Mouse (Mus musculus) spleen, embryonic (tissue): Measurements from ENCODE around the gene Ccdc148.

Source experiments
- CTCF ChIA-PET: fragments of 350-600 bp; sonication (Branson Sonifier 250); formaldehyde crosslinking; loops from one replicate; lab custom pipeline; 2022; lab: Charles Lee

Gene Ccdc148

DNA sequence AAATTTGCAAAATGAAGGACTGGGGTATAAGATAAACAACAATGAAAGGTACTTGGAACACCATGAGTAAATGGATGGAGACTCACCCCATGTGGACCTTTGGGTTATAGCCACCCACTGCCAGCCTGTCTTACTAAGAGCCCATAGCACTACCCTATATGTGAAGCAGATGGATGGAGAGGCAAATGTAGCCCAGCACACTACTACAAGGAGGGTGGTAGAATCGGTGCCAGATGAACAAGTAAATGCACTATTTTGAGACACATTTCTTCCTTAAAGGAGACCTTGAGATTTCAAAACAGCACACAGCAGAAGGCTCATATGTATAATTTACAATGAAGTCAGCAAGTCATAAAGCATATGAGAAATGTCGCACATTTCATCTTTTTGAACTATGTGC, 234.9 kb downstream of the Ccdc148 start:
- CTCF ChIA-PET: no interaction called here

DNA sequence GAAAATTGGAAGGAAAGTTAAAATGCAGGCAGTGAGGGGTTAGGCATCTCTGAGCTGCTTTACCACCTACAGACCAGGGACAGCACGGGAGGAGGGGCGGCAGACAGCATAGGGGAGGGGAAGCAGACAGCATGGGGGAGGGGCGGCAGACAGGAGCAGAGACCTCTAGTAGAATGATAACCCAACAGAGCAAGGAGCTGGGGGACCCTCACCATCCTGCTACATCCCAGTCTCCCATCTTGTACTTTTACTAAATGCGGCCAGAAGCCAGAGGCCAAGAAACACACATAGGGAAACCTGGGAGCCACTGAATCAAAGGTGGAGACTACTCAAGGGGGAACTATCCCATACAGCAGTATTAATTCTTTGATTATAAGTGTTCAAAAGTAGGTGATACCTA, 242.1 kb downstream of the Ccdc148 start:
- CTCF ChIA-PET: no interaction called here

DNA sequence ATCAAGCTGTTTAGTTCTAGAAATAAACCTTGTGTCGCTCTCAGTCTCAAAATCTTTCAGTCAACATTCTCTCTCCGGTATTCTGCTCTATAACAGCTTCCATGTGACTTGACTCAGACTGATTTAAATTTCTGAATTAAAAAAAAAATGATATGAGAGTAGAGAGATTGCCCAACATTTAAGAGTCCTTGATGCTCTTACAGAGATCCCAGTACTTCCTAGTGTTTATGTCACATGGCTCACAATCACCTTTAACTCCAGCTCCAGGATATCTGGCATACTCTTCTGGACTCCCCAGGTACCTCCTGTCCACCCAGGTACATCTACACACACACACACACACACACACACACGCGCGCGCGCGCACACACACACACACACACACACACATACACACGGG, 248.1 kb downstream of the Ccdc148 start:
- CTCF ChIA-PET: no interaction called here

DNA sequence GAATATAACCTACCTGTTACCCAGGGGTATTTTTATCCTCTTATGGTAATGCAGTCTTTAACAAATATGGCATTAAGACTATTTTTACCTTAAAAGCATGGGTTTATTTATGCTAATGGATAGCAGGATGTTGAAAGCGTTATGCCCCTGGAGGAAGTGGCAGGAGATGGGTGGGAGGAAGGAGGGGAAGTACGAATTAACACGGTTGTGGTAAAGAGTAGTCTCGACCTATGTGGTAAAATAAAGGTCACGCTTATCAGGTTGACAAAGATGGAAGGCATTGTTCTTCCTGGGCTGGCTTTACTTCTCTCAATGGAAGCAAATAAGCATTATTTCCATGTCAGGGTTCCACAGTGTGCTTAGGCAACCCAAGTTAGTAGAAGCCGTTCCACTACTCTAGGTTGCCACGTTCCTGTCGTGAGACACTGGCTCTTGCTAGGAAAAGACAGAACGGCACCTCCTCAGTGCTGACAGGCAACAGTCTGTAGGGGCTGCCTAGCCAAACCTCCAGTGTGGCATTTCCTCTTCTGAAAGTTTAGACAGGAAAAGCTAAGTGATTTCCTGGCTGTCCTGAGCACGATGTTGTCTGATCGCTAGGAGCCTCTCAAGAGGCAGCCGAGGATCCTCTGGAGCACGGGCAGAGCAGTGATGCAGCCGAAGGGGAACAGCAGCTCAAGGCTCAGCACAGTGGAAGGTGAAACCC, 253.5 kb downstream of the Ccdc148 start:
- CTCF ChIA-PET: no interaction called here

DNA sequence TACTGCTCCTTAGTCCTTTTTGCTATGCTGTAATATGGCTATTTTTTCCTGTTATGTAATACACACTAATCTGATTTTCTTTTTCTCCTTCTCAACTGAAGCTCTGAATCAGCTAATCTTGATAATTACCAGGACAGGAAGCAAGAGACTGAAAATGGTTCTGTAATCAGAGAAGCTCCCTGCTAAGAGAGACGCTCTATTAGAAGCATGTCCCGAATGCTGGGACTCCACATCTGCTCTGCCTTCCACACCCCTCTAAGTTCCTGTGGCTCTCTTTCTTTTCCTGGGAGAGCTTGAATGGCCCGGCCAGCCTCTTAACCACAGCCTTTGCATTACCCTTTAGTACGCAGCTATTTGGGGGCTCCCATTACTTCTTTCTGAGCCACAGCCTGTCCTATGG, 255.4 kb downstream of the Ccdc148 start:
- CTCF ChIA-PET: no interaction called here

DNA sequence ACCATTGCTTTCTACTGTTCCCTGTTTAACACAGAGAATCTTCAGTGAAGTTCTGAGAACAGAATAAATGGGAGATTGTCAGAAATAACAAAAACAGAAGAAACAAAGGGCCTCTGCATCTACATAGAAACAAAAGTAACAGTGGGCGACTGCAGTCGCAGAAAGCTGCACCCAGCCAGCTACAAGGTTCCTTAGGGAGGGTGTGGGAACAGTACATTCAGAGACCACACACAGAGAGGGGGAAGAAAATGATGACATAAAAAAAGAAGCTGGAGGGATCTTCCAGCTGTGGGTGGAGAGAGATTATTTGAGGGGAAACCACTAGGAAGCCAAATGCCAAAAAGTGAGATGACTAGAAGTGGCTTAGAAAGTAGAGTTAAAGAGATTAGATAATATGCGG, 280.6 kb downstream of the Ccdc148 start:
- CTCF ChIA-PET: no interaction called here

DNA sequence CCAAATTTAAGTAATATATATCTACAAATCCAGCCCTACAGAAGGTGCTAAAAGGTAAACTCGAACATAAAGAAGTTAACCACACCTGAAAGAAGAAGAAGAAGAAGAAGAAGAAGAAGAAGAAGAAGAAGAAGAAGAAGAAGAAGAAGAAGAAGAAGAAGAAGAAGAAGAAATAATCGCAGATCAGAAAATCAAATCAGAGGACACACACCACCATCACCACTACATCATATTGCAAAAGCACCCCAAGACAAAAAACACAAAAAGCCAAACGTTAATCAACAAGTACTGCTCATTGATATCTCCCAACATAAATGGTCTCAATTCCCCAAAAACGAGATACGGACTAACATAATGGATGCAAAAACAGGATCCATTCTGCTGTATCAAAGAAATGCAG, 301.3 kb downstream of the Ccdc148 start, which contains the start of gene Gm11099:
Gene Gm11099, plus strand, starts transcription at position 301 of the 400 bp plus-strand sequence.
- CTCF ChIA-PET: no interaction called here

DNA sequence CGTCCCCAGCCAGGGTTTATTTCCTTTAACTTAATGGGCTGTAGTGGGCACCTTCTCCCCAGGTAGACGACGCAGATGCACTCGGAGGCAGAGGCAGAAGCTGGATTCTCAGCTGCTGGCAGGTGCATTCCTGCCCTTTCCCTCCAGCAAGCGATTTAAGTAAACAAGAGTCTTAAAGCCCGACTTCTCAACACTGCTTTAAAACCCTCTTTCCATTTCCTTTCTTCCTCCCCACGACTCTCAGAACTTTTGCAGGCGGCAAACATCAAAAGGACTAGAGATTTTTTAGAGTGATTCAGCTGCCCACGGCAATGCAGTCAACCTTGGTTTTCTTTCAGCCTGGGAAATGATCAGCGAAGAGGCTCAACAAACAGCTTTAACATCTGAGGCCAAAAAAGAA, 316.0 kb downstream of the Ccdc148 start:
- CTCF ChIA-PET: interaction anchor here (0.6 kb wide), 2 partner anchors 93 to 585 kb away, joined by 3 to 6 read pairs; no protein-coding TSS in a partner anchor

DNA sequence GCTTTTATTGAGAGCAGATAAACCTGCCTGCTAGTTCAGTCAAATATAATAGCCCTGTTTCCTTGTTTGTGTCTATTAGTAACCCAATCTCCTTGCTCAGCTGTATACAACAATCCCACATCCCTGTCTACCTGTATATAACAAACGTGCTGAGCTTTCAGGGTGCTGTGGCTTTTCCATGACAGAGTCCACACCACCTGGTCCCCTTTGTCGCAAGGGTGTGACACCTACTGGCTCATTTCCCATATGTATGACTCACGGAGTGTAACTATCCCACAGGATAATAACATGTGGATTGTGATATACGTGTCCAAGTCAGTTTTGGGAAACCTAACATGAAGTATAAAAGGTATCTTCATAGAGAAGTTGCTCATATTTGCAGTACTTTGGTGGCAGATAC, 318.0 kb downstream of the Ccdc148 start:
- CTCF ChIA-PET: no interaction called here

DNA sequence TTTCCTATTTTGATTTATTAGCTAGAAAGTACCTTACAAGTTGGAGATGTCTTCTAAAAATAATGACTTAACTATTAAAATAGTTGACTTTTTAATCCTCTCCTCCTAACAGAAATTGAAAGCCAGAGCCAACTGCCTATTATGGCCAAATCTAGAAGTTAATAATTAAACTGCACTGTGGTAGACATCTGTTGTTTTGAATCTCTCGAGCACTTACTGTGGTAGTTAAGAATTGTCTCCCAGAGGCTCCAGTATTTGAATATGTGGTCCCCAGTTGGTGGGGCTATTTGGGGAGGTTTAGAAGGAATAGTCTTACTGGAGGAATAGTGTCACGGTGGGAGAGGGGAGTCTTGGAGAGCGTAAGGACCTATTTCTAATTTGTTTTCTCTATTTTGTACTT, 319.5 kb downstream of the Ccdc148 start:
- CTCF ChIA-PET: no interaction called here

DNA sequence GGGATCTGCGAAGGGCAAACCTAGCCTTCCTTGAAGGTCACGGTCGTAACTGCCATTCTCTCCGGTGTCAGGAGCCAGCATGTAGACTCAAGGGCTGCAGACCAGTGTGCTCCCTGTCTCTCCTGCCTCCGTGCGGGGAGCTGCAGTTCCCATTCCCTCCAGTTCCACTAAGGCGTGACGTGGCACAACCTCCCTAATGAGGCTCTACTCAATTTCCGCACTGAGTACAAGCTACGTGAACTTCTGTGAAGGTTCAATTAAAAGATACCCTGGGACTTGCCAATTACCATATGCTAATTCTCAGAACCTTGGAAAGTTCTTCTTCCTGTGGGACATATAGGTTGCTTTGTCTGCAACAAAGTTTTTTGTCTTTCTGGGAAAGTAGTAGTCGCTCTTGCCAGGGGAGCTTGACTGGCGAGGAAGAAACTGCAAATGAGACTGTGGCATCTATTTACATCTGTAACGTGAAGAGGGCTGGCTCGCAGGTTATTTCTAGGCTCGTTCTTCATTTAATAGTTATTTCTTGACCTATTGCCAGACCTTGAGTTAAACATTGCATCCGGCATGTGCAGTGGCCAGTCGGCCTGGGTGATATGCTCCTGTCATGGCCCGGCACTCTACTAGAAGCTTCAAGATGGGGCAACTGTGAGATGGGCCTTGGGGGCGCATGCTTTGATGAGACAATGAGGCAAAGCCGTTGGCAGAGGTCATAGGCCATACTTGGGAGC, 328.1 kb downstream of the Ccdc148 start:
- CTCF ChIA-PET: no interaction called here

DNA sequence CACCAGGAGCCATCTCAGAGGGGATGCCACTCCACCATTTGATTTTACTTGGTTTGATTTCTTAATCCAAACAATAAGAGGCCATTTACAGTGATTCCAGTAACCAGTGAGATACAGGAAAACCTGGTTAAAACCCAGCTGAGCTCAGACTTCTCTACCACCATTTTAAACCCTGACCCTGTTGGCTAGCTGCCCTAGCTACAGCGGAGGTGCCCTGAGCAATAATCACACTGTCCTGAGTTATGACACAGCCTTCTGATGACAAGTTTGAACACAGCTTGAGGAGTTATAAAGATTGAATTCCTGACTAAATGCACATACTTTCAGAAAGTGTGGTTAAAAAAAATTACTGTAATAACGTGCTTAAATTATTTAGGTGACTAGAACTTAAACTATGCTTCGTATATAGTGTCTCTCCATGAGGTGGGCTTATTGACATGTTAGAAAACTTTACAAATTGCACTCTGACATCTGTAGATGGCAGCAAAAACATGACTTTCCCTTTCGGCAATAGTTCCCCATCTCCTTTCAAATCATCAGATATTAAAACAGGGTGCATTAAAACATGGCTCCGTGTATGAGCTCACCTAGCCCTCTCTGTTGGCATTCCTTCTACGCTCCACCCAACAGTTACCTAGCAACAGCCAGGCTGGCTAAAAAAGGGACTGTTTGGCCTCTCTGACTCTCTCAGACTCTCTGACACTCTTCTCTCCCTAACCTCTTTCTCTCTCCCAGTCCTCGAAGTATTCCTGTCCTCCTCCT, 330.3 kb downstream of the Ccdc148 start:
- CTCF ChIA-PET: no interaction called here

DNA sequence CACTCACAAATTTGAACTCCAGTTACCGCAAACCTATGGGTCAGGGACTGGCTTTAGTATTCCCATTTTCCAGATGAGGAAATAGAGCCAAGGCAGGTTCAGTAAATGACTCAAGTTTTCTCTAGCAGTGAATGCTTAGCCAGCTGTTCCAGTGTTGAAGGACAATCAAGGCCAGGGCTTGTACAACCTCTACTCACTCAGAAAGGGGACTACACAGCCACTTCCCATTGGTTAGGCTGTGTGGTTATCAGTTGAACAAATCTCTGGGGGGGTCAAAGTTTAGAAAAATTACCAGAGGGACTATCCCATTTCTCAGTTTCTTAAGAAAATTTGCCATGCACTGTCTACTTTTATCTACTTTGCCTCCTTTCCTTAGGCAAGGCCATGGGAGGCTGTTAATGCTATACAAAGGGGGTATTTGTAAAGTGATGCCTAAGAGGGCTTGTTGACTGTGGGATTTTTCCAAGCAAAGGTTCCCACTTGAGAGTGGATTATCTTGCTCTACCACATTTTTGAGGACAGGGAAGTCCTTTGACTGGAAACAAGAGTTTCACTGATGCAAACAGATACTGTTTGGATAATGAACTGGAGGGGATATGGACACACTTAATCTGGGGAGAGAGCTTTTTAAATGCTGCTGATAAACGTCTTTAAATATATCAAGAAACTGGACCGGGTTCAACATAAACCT, 331.4 kb downstream of the Ccdc148 start:
- CTCF ChIA-PET: no interaction called here

DNA sequence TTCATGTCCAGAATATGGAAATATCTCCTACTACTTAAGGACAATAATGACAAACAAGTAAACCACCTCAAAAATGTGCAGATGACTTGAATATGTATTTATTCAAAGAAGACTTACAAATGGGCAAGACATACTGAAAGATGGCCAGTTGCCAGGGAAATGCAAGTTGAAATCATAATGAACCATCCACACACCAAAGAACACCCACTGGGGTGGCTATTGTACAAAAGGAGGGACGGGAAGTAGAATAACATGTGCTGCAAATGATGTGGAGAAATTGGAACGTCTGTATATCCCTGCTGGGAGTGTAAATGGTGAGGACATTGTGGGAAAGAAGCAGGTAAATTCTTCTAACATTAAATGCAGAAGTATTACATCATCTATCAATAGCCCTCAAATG, 347.5 kb downstream of the Ccdc148 start:
- CTCF ChIA-PET: no interaction called here

DNA sequence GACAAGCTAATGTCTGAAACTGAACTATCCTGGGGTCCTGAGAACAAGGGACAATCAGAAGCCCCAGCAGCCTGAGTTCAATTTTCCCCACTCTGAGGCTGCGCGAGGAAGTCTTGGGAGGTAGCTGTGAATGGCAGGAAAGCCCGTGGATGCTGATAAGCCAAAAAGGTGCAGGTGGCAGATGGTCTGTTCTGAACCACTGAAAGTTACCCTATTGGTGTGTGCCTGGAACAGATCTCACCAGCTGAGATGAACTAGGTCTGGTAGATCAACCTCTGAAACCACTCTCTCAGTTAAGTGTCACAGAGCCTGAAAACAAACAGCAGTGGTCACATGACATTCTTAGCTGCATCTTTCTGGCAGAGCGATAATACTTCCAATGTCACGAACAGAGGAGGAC, 360.9 kb downstream of the Ccdc148 start:
- CTCF ChIA-PET: no interaction called here

DNA sequence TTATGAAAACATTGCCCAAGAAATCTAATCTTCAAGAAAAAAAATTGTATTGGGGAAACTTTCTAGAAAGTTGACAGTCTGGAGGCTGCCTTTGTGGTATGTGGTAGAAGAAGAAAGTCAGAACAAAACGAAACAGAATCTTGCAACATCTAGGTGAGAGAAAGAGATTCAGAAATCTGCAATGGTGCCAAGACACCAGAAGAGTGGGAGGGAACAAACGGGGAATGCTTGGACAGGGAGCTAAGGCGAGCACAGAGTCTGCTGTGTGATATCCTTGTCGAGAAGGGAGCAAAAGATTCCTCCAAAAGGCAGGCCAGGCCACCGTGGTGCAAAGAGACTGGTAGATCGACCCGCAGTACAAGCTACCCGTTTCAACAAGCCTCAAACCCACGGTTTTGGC, 361.4 kb downstream of the Ccdc148 start:
- CTCF ChIA-PET: no interaction called here

DNA sequence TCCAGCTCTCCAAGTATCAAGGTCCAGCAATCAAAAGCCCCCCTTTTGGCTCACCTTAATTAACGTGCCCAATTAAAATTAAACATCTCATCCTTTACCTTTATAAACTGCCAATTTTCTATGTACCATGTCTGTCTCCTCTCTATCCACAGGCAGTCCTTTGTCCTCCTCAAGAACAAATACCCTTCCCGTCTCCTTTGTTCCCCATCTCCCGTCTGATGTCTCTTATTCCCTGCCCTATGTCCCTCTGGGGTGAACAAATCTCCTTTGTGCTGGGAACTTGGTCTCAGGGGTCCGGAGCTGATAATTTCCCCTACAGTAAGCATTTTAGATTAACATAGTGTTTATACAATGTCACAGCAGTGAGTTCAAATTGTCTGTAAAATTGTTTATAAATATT, 363.0 kb downstream of the Ccdc148 start:
- CTCF ChIA-PET: no interaction called here

DNA sequence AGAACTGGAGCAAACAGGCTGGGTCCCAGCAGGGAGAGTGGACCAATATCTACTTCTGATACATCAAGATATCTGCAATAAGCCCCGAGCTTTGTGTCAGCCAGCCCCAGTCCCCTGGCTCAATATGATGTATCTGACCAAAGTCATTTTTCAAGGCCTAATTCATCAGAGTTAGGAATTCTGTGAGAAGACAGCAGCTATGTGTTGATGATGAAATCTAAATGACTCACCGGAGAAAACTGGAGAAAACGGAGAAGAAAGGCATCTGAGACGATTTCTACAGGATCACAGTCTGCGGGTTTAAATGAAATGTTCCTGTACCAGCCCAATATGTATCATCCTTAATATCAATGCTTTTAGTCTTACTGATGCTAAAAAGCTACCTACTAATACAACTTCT, 365.1 kb downstream of the Ccdc148 start:
- CTCF ChIA-PET: no interaction called here

DNA sequence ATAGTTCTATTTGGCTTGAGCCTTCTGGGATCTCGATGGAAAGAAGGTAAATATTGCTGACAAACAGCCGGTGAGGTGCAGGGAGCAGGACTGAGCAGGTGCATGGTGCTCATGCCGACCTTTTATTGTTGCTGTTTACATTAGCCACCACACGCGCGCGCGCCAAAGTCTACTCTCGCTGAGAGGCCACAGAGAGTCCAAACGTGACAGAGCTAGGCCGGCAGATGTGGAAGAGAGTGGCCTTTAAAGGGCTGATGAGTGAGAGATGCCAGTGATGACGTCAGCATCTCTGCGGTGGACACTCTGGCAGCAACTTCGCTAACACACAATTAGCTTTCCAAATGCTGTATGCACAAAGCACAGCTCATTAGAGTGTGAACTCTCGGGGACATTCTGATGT, 366.0 kb downstream of the Ccdc148 start:
- CTCF ChIA-PET: no interaction called here

DNA sequence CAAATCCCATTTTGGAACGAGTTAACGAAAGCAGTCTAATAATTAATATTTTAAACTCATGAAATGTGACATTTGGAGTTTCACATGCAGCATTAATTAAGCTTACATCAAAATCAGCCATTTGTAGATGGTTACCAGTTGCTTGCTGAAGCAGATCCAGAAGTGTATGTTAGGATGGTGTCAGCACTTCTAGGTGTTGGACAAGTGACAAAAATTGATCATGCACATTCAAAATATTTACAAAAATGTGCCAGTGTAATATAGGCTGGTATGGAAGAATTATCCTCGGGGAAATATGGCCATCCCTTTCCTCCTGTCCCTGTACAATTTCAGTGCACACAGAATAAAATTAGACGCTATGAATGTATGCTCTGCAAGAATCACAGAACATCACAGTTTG, 370.1 kb downstream of the Ccdc148 start:
- CTCF ChIA-PET: no interaction called here

DNA sequence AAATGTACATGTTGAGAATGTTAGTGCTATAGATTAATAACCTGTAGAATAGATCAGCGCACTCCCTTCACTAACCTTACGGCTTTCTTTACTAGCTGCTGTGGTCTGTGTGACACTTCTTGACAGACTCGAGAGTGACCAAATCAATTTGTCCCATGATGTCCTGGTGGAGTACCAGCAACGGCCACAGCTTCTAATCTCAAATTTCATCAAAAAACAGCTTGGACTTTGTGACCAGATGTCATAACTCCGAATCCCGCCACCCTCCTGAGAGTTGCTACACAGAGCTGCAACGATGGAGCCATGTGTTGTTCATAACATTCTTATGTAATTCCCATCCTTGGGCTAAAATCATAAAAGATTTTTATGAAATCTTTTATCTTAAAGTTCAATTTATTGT, 370.5 kb downstream of the Ccdc148 start:
- CTCF ChIA-PET: no interaction called here

DNA sequence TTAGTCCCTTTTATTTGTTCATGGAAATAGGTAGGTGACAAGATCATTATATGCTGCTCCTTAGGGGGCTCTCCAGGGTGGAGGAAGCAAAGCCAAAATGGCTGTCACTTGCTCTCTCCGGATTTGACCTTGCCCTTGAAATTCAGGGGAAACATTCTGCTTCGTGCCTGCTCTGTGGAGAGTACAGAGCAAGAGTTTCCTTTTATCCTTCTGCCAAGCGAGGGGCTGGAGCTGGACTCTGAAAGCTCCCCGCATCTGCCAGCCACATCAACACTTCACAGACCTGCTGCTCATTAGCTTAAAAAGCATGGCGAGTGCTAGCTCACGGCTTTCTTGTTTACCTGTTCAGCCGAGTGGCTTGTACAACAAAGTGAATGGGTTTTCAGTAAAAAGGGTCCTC, 373.1 kb downstream of the Ccdc148 start:
- CTCF ChIA-PET: no interaction called here
